Mouse (Mus musculus) liver, postnatal 0 days (tissue): ENCODE results near the gene Myo3b.

ENCODE experiments used
- CTCF ChIP-seq: sonication (generic); IDR thresholded peaks from 2 replicates; pipeline ENCODE4 v1.5.1; 2016; ENCODE audit warnings: antibody characterized with exemption, low read depth
- EP300 ChIP-seq: IDR thresholded peaks from 2 replicates; pipeline ENCODE4 v1.6.1; 2016; ENCODE audit warnings: antibody characterized with exemption, low read depth, mild to moderate bottlenecking

GRCm38 (mm10) chr2:70083444-70084020 lies 44.6 kb downstream of the Myo3b start:
- TF ChIP-seq CTCF (no peak), EP300 (no peak)
